Mouse (Mus musculus): ENCODE measurements at regions not wholly inside any gene's neighbourhood (a gene's known extent, or its start where the extent isn't known, plus 50 kb on each side); places are given as distances from the start of the nearest gene placed in this dataset.

- no peak for TF ChIP-seq CTCF (IDR thresholded peaks at IDR 0.05; ENCODE audit: low read depth)
- TF ChIP-seq EP300 (IDR thresholded peaks at IDR 0.05; ENCODE audit: low read depth) = no peak
Measured at GRCm38 (mm10) chr1:137927953-137928352, 247.6 kb downstream of the Ptprc start.
